Mouse (Mus musculus) mouse embryonic stem cell (cell line): ENCODE data around the gene Ccrl2.

Experiments used
- in situ Hi-C, 2 experiments: fragments of 300-500 bp; cut with MboI; formaldehyde crosslinking; loops; 1 replicate in 1 of 2; 3 replicates in 1 of 2; pipeline ENCODE4 v1.14.3; 2019 to 2020; ENCODE audit warnings: low sequenced_read_pairs in 2 of 2, low pct_unique_long_range_greater_than_20kb in 1 of 2, mixed read lengths in 1 of 2; ENCODE audit not compliant: unreplicated experiment in 1 of 2

The Ccrl2 gene

DNA sequence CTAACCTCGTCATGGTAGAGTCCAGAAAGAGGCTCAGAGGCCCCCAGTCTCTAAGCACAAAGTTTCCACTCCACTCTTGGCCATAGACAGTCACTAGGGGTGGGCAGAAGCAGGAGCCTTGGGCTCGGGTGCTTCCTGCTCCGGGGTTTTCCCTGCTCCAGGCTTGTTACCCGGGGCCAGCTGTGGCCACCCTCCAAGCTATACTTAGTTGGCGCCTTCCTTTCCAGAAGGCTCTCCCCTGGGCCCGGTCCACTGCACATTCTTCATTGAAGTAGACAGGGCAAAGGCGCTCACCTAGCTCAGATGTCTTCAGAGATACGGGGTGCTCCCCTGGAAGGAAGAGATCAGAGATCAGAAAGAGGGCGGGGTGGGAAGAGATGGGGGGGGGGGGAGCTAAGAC lies 45.8 kb downstream of the Ccrl2 start:
- in situ Hi-C loops = no loop called here

DNA sequence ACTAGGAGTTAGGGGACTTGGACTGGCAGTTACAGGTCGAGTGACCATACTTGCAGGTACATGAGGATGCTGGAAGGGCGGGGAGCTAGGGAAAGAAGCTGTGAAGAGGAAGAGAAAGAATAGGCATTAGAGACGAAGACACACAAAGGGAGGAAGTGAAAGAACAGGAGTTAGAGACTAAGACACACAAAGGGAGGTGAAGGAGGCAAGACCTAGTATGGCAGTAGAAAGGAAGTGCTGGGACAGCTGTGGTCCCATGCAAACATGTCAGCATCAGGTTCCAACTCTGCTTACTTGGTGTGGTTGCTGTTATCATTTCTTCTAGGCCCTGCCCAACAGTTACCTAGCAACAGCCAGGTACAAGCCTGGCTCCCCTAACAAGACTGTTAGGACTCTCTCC lies 47.6 kb downstream of the Ccrl2 start:
- in situ Hi-C loops = no loop called here

DNA sequence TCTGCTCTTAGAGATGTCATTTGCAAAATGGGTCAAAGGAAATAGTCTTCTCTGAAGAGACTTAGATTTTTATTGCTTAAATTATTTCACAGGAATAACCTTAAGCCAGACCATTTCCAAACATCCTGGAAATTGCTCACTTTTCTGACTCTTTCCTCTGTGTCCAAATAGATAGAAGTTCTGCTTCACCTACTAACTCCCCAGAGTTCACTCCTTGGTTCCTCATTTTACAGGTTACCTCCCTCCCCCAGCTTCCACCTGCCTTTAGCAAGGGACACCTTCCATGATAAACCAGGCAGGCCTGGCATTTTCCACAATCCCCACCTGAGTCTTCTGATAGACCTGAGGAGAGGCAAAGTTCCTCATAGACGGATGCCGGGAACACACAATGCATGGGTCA lies 50.8 kb downstream of the Ccrl2 start:
- in situ Hi-C loops = no loop called here
